Mouse (Mus musculus) stomach, embryonic 15.5 days (tissue): ENCODE measurements around the gene Gm10719. TPM values are rescaled to one million over a fixed set of nuclear protein-coding genes. Genes with fewer than 3 reads are reported as not detected.
"Not testable (repeated sequence)": the region's sequence is repeated elsewhere in the genome, so short reads cannot be mapped to it uniquely, and the experiment has no call there.

Source experiments
- ATAC-seq: fragments of 200-750 bp; cut with Nextera tagmentation; 2 replicates; pipeline ENCODE4 v1.8.0; 2017; ENCODE audit warnings: low read depth, moderate number of reproducible peaks, moderate TSS enrichment; ENCODE audit not compliant: insufficient read depth, low FRiP score
- H3K27ac ChIP-seq: fragments of 300-500 bp; sonication (generic); 2 replicates; pipeline ENCODE4 v1.5.1; 2015; ENCODE audit warnings: mild to moderate bottlenecking, inconsistent platforms
- H3K27me3 ChIP-seq: fragments of 300-500 bp; sonication (generic); replicated peaks from 2 replicates; pipeline ENCODE4 v1.6.1; 2015; ENCODE audit warnings: inconsistent platforms
- H3K36me3 ChIP-seq: fragments of 300-500 bp; sonication (generic); 2 replicates; pipeline ENCODE4 v1.6.1; 2015; ENCODE audit warnings: inconsistent platforms
- H3K4me1 ChIP-seq: fragments of 300-500 bp; sonication (generic); 2 replicates; pipeline ENCODE4 v1.6.1; 2015; ENCODE audit warnings: inconsistent platforms
- H3K4me2 ChIP-seq: fragments of 300-500 bp; sonication (generic); 2 replicates; pipeline ENCODE4 v1.6.1; 2015; ENCODE audit warnings: mild to moderate bottlenecking, inconsistent platforms
- H3K4me3 ChIP-seq: fragments of 300-500 bp; sonication (generic); replicated peaks from 2 replicates; pipeline ENCODE4 v1.5.1; 2015; ENCODE audit warnings: inconsistent platforms
- H3K9ac ChIP-seq: fragments of 300-500 bp; sonication (generic); 2 replicates; pipeline ENCODE4 v1.6.1; 2015; ENCODE audit warnings: inconsistent platforms
- H3K9me3 ChIP-seq: fragments of 300-500 bp; sonication (generic); 2 replicates; pipeline ENCODE4 v1.6.1; 2016; ENCODE audit warnings: inconsistent platforms
- WGBS: fragments of 180-500 bp; shearing (Covaris S2); methylation state at CpG from one replicate; pipeline ENCODE4 v1.1.7; 2015; 5-methylcytosine and 5-hydroxymethylcytosine counted together
- microRNA-seq: library from miRNA; unstranded; fragments of <30 nt; microRNA quantifications from one replicate; pipeline ENCODE4, GENCODE M21; 2016
- polyA plus RNA-seq: library from polyadenylated mRNA; unstranded; fragments of >200 nt; fragmentation: Nextera tagmentation; extraction: Ambion mirVana; gene quantifications from 2 replicates; pipeline ENCODE4 v1.2.1, GENCODE M21; 2015

Gm10719 gene
- polyA plus RNA-seq, 1 experiment from 2014 or later: not detected

- not testable (repeated sequence) for H3K9me3 ChIP-seq, H3K36me3 ChIP-seq, H3K4me2 ChIP-seq, H3K4me3 ChIP-seq, H3K4me1 ChIP-seq, H3K27me3 ChIP-seq, H3K9ac ChIP-seq, H3K27ac ChIP-seq, ATAC-seq
- 61% methylated on average over 14 of the region's 16 CpGs for WGBS
These were observed 12.2 kb downstream of the Gm10719 start for GRCm38 (mm10) chr9:3029276-3030000.

- not testable (repeated sequence) for H3K4me1 ChIP-seq, H3K36me3 ChIP-seq, H3K4me3 ChIP-seq, H3K4me2 ChIP-seq, ATAC-seq, H3K9me3 ChIP-seq, H3K9ac ChIP-seq, H3K27ac ChIP-seq, H3K27me3 ChIP-seq
- WGBS: 59% methylated on average over 3 of the region's 10 CpGs
These were observed 13.6 kb downstream of the Gm10719 start for GRCm38 (mm10) chr9:3030677-3031318.

GRCm38 (mm10) chr9:3034299-3034698 lies 17.1 kb downstream of the Gm10719 start, which contains the start of gene Gm17535:
Gene Gm17535 (plus strand): TSS chr9:3034599.
- H3K4me2 ChIP-seq, H3K27ac ChIP-seq, H3K27me3 ChIP-seq, H3K36me3 ChIP-seq, H3K4me3 ChIP-seq, H3K9me3 ChIP-seq, H3K9ac ChIP-seq, H3K4me1 ChIP-seq, ATAC-seq: not testable (repeated sequence)
- WGBS: 79% methylated on average over 1 of the region's 8 CpGs

- not testable (repeated sequence) for H3K27me3 ChIP-seq, H3K4me1 ChIP-seq, ATAC-seq, H3K9me3 ChIP-seq, H3K9ac ChIP-seq, H3K4me2 ChIP-seq, H3K27ac ChIP-seq, H3K36me3 ChIP-seq, H3K4me3 ChIP-seq
- WGBS: 76% methylated on average over 8 of the region's 8 CpGs
These were observed 19.4 kb downstream of the Gm10719 start, which contains the start of gene Gm10715 for GRCm38 (mm10) chr9:3036577-3036976. Gene Gm10715 (plus strand): TSS chr9:3036877.

- not testable (repeated sequence) for H3K4me2 ChIP-seq, H3K4me1 ChIP-seq, H3K4me3 ChIP-seq, H3K9ac ChIP-seq, H3K27ac ChIP-seq, H3K36me3 ChIP-seq, H3K27me3 ChIP-seq, H3K9me3 ChIP-seq, ATAC-seq
- 66% methylated on average over 4 of the region's 4 CpGs for whole genome bisulfite sequencing
These were observed 21.0 kb downstream of the Gm10719 start for GRCm38 (mm10) chr9:3038161-3038560.

Small RNA genes lying within 50 kb of the gene (microRNA-seq; reads per million reads assigned to microRNA genes)
- not detected for gene Mir101c

Other genes starting within 250 kb of the Gm10719 start
- not detected in 2 replicates for gene Gm10722, start 16.5 kb upstream of the Gm10719 start, polyA plus RNA-seq
- not detected in 2 replicates for gene Gm11168, start 14.1 kb upstream of the Gm10719 start, polyA plus RNA-seq
- not detected in 2 replicates for gene Gm10721, start 4.3 kb upstream of the Gm10719 start, polyA plus RNA-seq
- not detected in 2 replicates for gene Gm10720, start 1.8 kb upstream of the Gm10719 start, polyA plus RNA-seq
- gene Gm10718, start 6.1 kb downstream of the Gm10719 start, polyA plus RNA-seq: not detected in 2 replicates
- gene Gm10717, start 8.0 kb downstream of the Gm10719 start, polyA plus RNA-seq: not detected in 2 replicates
- gene Gm17535, start 17.2 kb downstream of the Gm10719 start, polyA plus RNA-seq: not detected in 2 replicates
- gene Gm10715, start 19.5 kb downstream of the Gm10719 start, polyA plus RNA-seq: not detected in 2 replicates